Mouse (Mus musculus) lung, embryonic 15.5 days (tissue): ENCODE results near the gene Hsdl1. TPM values are rescaled to one million over a fixed set of nuclear protein-coding genes. Genes with fewer than 3 reads are reported as not detected.

Experiments
- ATAC-seq: fragments of 200-750 bp; cut with Nextera tagmentation; 2 replicates; pipeline ENCODE4 v1.8.0; 2017; ENCODE audit warnings: moderate number of reproducible peaks, borderline replicate concordance; ENCODE audit not compliant: low FRiP score, low TSS enrichment; ENCODE audit errors: extremely low read depth
- H3K27ac ChIP-seq: fragments of 300-500 bp; sonication (generic); 2 replicates; pipeline ENCODE4 v1.5.1; 2015; ENCODE audit warnings: moderate library complexity, mild to moderate bottlenecking, inconsistent platforms
- H3K27me3 ChIP-seq: fragments of 300-500 bp; sonication (generic); 2 replicates; pipeline ENCODE4 v1.6.1; 2015; ENCODE audit warnings: inconsistent platforms
- H3K36me3 ChIP-seq: fragments of 300-500 bp; sonication (generic); 2 replicates; pipeline ENCODE4 v1.6.1; 2015; ENCODE audit warnings: inconsistent platforms
- H3K4me1 ChIP-seq: fragments of 300-500 bp; sonication (generic); 2 replicates; pipeline ENCODE4 v1.6.1; 2015; ENCODE audit warnings: inconsistent platforms
- H3K4me2 ChIP-seq: fragments of 300-500 bp; sonication (generic); 2 replicates; pipeline ENCODE4 v1.6.1; 2015; ENCODE audit warnings: inconsistent platforms, mild to moderate bottlenecking, moderate library complexity
- H3K4me3 ChIP-seq: fragments of 300-500 bp; sonication (generic); 2 replicates; pipeline ENCODE4 v1.5.1; 2015; ENCODE audit warnings: mild to moderate bottlenecking, inconsistent platforms
- H3K9ac ChIP-seq: fragments of 300-500 bp; sonication (generic); 2 replicates; pipeline ENCODE4 v1.6.1; 2015; ENCODE audit warnings: inconsistent platforms
- H3K9me3 ChIP-seq: fragments of 300-500 bp; sonication (generic); 2 replicates; pipeline ENCODE4 v1.6.1; 2016; ENCODE audit warnings: inconsistent platforms
- WGBS: fragments of 180-500 bp; shearing (Covaris S2); methylation state at CpG from one replicate; pipeline ENCODE4 v1.1.7; 2015; 5-methylcytosine and 5-hydroxymethylcytosine counted together
- polyA plus RNA-seq: library from polyadenylated mRNA; unstranded; fragments of >200 nt; fragmentation: Nextera tagmentation; extraction: Ambion mirVana; gene quantifications from 2 replicates; pipeline ENCODE4 v1.2.1, GENCODE M21; 2015

The Hsdl1 gene
- polyA plus RNA-seq, 1 experiment from 2014 or later, result 31.6 TPM

DNA sequence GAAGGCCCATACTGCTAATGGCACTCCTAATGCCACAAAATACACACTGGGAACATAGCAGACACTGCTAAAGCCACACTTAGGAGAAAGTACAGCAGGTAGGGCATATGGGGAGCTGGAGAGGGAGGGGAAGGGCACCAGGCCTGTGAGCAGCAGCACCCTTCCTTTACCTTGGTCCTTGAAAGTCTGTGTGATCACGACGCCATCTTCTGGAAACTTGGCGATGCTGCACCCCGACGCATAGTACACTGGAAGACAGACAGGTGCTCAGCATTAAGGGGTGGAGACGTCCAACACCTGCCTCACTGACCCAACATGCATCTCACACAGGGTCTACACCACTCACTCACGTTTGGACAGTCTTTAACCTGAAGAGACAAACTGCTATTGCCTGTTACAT lies 54.9 kb downstream of the Hsdl1 start:
- Histone ChIP-seq H3K27me3 (no peaks in the 10 kb centered on the region), H3K36me3 (peaks cover 96% of the 10 kb centered on the region), H3K4me3 (no peak overlapping the region), H3K9me3 (no peaks in the 10 kb centered on the region), H3K4me1 (no peaks in the 10 kb centered on the region), H3K9ac (no peak overlapping the region), H3K27ac (no peak overlapping the region), H3K4me2 (no peak overlapping the region)
- ATAC-seq, result no peak
- 72% methylated on average over 7 of the region's 7 CpGs for WGBS

- Histone ChIP-seq H3K4me1 (no peaks in the 10 kb centered on the region), H3K9me3 (no peaks in the 10 kb centered on the region), H3K27me3 (no peaks in the 10 kb centered on the region), H3K27ac (no peak overlapping the region), H3K9ac (no peak overlapping the region), H3K4me2 (no peak overlapping the region), H3K36me3 (peaks cover 96% of the 10 kb centered on the region), H3K4me3 (no peak overlapping the region)
- 60% methylated on average over 5 of the region's 5 CpGs for WGBS
- no peak for ATAC-seq
Observed at GRCm38 (mm10) chr8:119516674-119517073, 58.3 kb downstream of the Hsdl1 start.

DNA sequence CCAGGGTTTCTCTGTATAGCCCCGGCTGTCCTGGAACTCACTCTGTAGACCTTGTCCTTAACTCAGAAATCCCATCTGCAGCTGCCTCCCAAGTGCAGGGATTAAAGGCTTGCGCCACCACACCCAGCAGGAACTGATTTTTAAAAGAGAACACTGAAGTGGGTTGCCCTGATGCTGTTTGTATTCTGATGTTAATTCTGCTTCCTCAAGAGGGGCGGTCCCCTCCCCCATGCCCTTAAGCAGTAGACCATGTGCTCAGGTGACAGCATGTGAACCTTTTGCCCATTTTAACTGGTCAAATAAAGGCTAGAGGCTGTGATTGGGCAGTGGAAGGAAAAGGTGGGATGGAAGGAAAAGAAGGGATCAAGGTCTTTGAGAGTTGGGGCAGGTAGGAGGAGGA lies 59.2 kb downstream of the Hsdl1 start:
- Histone ChIP-seq H3K27ac (no peak overlapping the region), H3K9me3 (no peaks in the 10 kb centered on the region), H3K36me3 (peaks cover 95% of the 10 kb centered on the region), H3K4me2 (no peak overlapping the region), H3K9ac (no peak overlapping the region), H3K4me1 (no peaks in the 10 kb centered on the region), H3K4me3 (no peak overlapping the region), H3K27me3 (no peaks in the 10 kb centered on the region)
- no peak for ATAC-seq
- 80% methylated on average over 3 of the region's 3 CpGs for WGBS

- no peaks in the 10 kb centered on the region for H3K27me3 ChIP-seq
- H3K36me3 ChIP-seq, result peaks cover 96% of the 10 kb centered on the region
- 90% methylated on average over 3 of the region's 3 CpGs for WGBS
- H3K4me2 ChIP-seq, result no peak overlapping the region
- no peak overlapping the region for H3K9ac ChIP-seq
- no peaks in the 10 kb centered on the region for H3K4me1 ChIP-seq
- no peak overlapping the region for H3K4me3 ChIP-seq
- H3K27ac ChIP-seq, result no peak overlapping the region
- ATAC-seq, result no peak
- no peaks in the 10 kb centered on the region for H3K9me3 ChIP-seq
Observed at GRCm38 (mm10) chr8:119514940-119515339, 60.0 kb downstream of the Hsdl1 start.

DNA sequence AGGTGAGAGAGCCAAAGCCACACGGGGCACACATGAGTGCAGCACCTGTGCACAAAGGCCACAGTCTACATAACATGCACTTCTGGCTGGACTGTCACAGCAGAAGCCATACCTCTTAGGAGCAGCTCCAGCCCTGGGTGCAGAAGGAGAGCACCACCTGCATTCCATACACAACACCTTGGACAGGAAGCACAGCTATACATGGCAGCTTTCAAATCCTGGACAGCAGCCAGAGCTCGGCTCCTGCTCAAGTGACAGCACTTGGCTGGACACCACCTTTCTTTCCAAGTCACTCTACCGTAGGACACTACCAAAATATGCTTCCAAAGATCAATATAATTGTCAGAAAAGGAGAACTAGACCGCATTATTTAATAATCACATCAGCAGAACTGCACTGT lies 61.6 kb downstream of the Hsdl1 start:
- ATAC-seq, result no peak
- H3K9me3 ChIP-seq, result no peaks in the 10 kb centered on the region
- no peak overlapping the region for H3K4me3 ChIP-seq
- no peak overlapping the region for H3K4me2 ChIP-seq
- no peaks in the 10 kb centered on the region for H3K4me1 ChIP-seq
- H3K27ac ChIP-seq, result no peak overlapping the region
- WGBS, result 72% methylated on average over 4 of the region's 4 CpGs
- H3K36me3 ChIP-seq, result peaks cover 95% of the 10 kb centered on the region
- no peaks in the 10 kb centered on the region for H3K27me3 ChIP-seq
- no peak overlapping the region for H3K9ac ChIP-seq

Other genes with a start within 250 kb of the Hsdl1 start
- gene Hsbp1, start 230.7 kb downstream of the Hsdl1 start, polyA plus RNA-seq, result 332 and 337 TPM in 2 replicates
- 14.8 and 15.8 TPM in 2 replicates for gene Mlycd, start 180.3 kb downstream of the Hsdl1 start, polyA plus RNA-seq
- gene Osgin1, start 141.1 kb downstream of the Hsdl1 start, polyA plus RNA-seq, result 1.0 and 1.7 TPM in 2 replicates
- 1.4 and 1.6 TPM in 2 replicates for gene Necab2, start 128.5 kb downstream of the Hsdl1 start, polyA plus RNA-seq
- gene Slc38a8, start 73.5 kb downstream of the Hsdl1 start, polyA plus RNA-seq, result not detected in 2 replicates
- gene Mbtps1, start 16.4 kb downstream of the Hsdl1 start, polyA plus RNA-seq, result 119 and 125 TPM in 2 replicates
- gene Dnaaf1, start 52 bp upstream of the Hsdl1 start, polyA plus RNA-seq, result 1.1 and 1.4 TPM in 2 replicates
- 10.0 and 10.6 TPM in 2 replicates for gene Taf1c, start 30.0 kb upstream of the Hsdl1 start, polyA plus RNA-seq
- gene Adad2, start 37.6 kb upstream of the Hsdl1 start, polyA plus RNA-seq, result 0.08 TPM in 1 of 2 replicates, not detected in the other
- 0.05 and 0.10 TPM in 2 replicates for gene Kcng4, start 60.5 kb upstream of the Hsdl1 start, polyA plus RNA-seq
- 6.3 and 6.6 TPM in 2 replicates for gene Wfdc1, start 91.2 kb upstream of the Hsdl1 start, polyA plus RNA-seq
- gene Atp2c2, start 124.8 kb upstream of the Hsdl1 start, polyA plus RNA-seq, result 3.2 and 3.5 TPM in 2 replicates
- gene Tldc1, start 203.2 kb upstream of the Hsdl1 start, polyA plus RNA-seq, result 12.3 and 14.8 TPM in 2 replicates